Mouse (Mus musculus) regulatory T cell (primary cell): ENCODE data around the gene Spata21.

Experiments
- in situ Hi-C: fragments of 300-600 bp; cut with MboI, MseI; formaldehyde crosslinking; loops from one replicate; pipeline ENCODE4 v1.15.1; 2025; ENCODE audit warnings: high pct_unique_total_duplicates

Spata21 gene

DNA sequence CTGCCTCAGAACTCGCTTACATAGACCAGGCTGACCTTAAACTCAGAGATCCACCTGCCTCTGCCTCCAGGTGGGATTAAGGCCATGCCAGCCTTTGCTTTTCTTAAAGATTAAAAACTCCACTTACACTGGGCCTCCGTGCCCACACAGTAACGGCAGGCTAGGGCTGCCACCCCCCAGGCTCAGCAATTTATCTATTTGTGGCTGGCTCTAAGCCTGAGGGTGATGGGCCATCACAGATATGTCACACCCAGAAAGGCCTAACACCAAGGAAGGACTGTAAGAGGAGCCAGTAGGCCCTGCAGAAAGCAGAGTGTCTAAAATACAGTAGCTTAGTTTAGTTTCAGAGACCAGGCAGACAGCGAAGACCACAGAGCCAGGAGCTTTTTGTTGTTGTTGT, 14.0 kb upstream of the Spata21 start:
- in situ Hi-C loops, result no loop called here

DNA sequence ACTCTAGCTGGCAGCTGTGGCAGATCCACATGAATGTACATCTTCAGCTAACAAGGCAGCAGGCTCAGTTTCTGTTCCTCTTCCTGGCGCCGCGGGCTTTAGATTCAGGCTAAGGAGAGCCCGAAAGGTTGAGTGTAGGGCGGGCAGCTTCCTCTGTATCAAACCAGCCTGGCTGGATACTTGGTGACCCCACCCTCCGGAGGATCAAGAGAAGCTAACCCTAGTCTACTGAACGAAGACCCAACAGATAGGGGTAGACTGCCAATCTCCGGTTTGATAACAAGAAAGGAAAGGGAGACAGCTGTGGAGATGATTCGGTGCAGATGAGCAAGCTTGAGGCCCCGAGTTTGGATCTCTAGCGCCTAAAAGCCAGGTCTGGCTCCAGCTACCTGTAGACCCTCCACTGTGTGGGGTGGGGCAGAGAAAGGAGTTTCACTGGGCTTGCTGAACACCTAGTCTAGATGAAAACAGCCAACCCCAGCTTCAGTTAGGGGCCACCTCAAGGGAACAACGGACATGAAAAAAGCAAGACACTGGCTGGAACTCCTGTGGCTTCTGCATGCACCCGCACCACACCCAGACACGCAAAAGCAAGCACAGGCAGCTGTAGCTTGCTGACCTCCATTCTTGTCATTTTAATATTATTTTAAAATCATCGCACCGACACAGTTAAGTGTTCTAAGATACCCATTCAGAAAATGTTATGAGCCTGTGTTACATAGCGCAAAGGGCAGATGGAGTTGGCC, 11.2 kb upstream of the Spata21 start:
- in situ Hi-C loops, result no loop called here

DNA sequence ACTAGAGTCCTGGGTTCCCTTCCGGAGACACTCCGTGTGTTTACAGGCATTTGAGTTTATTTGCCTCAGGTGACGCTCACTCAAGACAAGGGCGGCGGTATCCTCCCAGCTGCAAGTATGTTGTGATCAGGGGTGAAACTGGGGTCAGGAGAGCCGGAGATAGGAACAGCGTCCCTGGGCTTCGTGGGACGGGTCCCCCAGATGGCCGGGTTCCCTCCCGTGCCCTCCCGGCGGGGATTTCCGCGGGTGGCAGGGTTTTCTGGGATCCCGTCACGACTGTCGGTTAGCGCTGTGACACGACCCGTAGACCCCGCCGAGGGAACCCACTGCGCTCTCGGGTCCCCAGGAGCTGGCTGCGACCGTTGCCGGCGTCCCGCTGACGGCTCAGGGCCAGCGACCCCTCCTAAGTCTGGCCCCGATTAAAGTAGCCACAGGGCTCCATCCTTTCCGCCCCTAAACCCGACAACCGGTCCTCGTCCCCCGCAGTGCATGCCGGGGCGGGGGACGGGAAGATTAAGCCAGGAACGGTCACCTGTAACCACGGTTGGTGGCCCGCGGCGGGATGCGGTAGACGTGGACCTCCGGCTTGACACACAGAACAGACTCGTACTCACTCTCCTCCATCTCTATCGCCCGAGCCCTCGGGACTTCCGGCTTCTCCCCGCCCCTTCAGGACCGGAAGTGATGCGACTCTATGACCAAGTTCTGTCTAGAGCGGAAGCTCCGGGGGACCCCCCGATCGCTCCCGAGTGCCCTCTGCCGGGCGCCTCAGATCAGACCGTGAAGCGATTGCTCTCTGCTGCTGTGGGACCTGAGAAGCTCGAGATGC, 10.2 kb upstream of the Spata21 start, which contains the start of gene Necap2:
Gene Necap2, minus strand, starts transcription at position 677 of the 829 bp plus-strand sequence.
- in situ Hi-C loops, result no loop called here

DNA sequence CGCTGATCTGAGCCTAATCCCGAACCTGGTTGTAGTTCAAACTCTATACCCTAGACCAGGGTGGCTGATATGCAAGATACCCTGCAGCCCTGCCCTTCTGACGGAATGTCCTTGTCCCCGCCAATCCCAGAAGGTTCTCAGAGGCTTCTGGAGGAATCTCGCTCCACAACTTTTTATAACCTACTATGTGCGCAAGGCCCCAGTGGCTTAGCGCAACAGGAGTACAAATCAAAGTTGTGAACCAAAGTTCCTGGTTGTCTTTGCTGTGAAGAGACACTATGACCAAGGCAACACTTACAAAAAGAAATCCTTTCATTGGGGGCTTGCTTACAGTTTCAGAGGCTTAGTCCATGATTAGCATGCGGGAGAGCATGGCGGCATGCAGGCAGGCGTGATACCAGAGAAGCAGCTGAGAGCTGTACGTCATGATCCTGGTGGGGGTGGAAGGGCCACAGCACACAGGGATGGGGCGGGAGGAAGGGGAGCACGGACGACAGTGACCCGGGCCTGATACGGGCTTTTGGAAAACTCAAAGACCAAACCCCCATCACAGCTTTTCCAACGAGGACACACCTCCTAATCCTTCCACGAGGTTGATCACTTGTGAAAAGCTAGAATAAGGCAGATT, 9.5 kb upstream of the Spata21 start:
- in situ Hi-C loops, result no loop called here

DNA sequence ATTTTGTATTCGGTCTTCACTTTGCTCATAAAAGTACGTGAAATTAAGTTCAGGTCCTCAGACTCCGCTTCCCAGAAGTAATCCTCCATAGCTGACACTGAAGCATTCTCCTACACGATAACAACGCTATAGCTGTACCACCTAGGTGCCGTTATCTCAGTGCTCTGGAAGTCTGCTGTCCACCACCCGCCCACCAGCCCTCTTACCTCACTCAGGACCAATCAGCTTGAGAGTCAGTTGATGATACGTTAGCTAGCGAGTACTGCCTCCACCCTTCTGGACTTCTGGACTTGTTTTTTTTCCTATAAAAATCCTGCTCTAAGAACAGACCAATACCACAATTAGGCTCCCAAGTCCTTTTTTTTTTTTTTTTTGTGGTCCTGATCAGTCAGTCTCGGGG, 1.3 kb upstream of the Spata21 start:
- in situ Hi-C loops, result loop anchor here (5.0 kb wide), 1 partner anchor 45 kb away; no protein-coding TSS in a partner anchor

DNA sequence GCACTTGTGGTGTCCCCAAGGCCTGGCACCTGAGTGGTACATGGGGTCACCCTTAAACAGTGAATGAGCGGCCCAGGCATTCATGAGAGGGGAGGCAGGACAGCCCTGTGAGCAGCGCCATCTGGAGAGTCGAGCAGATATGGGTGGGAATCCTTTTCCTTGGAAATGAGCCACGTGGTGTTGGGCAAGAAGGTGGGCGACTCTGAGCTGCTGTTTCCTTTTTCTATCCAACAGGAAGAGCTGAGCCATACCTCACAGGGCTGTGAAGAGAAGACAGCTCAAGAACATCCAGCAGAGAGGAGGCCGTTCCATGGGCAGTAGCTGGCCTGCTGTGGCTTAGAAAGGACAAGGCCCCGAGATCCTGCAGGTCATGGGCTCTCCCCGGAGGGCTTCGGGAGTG, 581 bp downstream of the Spata21 start:
- in situ Hi-C loops, result loop anchor here (5.0 kb wide), 1 partner anchor 44 kb away; no protein-coding TSS in a partner anchor

DNA sequence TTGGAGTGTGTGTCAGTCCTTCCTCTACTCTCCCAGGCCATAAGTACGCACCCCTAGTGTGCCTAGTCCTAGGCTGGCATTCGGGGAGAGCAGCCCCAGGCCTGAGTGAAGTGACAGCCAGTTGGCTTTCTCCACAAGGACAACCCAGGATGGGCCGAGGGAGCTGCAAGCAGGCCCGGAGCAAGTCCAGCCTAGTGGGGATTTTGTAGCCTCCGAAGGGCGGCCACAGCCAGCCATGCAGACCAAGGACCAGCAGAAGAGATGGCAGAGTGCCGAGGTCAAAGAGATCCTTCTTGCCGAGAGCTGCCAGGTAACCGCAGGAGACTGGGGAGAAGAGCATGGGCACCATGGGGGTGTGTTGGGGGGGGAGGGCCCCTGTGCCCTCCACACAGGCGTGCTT, 6.9 kb downstream of the Spata21 start:
- in situ Hi-C loops, result no loop called here

DNA sequence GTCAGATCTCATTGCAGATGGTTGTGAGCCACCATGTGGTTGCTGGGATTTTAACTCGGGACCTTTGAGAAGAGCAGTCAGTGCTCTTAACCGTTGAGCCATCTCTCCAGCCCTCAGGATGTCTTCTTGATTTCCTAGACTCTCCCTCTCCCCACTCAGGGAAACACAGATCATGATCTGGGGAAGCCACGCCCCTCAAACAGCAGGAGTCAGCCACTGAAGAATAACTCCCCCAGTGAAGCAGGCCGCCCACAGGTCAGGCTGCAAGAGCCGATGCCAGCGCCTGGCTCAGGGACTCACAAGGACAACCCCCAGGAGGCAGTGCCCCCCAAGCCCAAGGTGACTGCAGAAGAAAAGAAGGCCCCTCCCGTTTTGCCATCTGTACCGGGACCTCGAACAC, 8.6 kb downstream of the Spata21 start:
- in situ Hi-C loops, result no loop called here

DNA sequence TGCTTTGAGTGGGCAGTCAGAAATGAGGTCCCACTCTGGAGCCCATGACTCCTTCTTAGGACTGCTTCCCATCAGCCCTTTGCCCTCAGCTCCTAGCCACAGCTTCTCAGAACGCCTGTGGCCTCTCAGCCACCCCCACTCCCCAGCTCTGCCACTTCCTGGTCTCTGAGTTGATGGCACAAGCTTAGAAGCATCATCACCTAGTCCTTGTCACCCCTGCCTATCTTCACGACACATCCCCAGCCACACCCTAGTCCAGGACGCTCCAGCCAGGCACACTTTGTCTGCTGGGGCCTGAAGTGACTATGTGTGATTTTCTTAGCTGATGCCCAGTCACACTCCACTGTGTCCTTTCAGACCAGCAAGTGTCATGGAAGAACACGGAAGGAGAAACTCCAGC, 10.8 kb downstream of the Spata21 start:
- in situ Hi-C loops, result no loop called here

DNA sequence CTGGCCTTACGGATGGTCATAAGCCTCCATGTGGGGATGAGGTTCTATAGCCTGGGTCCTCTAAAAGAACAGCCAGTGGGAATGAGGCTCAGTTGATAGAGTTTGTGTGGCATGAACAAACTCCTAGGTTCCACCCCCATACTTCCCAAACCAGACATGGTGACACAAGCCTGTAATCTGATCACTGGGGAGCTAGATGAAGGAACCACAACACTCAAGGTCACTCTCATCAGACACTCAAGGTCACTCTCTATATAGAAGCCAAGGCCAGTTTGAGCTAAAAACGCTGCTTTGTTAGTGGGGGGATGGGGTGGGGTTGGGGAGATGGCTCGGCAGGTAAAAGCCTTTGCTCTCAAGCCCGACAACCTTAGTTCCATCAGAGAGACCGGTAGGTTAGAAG, 11.8 kb downstream of the Spata21 start:
- in situ Hi-C loops, result loop anchor here (10.0 kb wide), 1 partner anchor 735 kb away; no protein-coding TSS in a partner anchor

DNA sequence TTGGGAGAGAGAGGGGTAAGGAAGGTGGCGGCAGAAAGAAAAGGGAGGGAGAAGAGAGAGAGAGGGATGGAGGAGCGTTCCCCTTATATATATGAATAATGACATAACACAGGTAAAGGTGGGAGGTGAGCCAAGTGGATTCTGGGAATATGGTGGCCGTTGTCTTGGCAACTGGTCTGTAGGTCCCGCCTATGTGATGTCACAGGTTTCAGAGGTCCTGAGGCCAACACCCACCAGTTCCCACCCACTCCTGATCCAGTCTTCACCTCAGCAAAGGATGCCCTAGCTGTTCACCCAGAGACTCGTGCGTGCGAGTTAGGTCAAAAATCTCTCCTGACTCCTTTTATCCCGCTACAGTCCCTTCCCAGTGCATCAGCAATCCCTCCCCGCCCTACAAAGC, 13.2 kb downstream of the Spata21 start:
- in situ Hi-C loops, result loop anchor here (10.0 kb wide), 1 partner anchor 736 kb away; no protein-coding TSS in a partner anchor

DNA sequence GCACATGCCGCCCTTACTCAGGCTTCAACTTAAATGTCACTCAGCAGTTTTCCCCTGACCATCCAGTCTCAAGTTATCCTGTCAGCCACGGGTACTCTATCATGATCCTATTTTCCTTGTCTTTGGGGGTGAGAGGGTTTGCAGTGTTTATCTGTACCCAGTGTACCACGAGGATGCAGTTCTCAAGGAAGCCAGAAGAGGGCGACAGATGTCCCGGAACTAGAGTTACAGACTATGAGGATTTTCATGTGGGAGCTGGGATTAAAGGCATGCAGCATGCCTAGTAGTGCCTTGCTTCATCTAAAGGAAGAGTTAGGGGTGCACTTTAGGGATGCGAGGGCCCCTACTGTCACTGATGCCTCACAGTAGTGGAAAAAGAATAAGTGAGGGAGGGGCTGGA, 13.7 kb downstream of the Spata21 start:
- in situ Hi-C loops, result loop anchor here (10.0 kb wide), 1 partner anchor 737 kb away; no protein-coding TSS in a partner anchor

DNA sequence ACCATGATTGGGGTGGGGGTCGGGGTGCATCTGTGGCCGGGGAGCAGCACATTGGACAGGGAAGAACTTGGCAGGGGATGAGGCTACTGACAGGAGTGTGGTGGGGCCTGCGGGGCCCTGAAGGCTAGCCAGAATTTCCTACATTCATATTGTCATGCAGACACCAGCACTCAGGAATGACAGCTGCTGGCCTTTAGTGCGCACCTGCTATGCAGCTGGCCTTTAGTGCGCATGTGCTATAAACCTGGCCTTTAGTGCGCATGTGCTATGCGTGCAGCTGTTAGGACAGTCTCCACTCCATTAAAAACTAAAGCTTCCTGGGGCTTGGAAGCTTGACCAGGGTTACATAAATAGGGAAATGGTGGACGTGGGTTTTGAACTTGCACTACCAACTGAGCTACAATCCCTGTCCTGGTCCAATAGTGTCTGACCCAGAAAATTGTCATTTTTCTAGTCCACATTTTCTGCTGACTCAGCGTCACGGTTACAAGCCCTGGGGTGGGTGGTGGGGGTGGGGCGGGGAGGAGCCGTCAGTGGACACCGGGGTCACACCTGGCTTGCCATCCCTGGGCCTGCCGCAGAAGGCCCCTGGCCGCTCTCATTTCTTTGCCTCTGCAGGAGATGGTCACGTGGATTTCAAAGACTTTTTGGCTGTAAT, 18.5 kb downstream of the Spata21 start:
- in situ Hi-C loops, result loop anchor here (10.0 kb wide), 1 partner anchor 742 kb away; no protein-coding TSS in a partner anchor

DNA sequence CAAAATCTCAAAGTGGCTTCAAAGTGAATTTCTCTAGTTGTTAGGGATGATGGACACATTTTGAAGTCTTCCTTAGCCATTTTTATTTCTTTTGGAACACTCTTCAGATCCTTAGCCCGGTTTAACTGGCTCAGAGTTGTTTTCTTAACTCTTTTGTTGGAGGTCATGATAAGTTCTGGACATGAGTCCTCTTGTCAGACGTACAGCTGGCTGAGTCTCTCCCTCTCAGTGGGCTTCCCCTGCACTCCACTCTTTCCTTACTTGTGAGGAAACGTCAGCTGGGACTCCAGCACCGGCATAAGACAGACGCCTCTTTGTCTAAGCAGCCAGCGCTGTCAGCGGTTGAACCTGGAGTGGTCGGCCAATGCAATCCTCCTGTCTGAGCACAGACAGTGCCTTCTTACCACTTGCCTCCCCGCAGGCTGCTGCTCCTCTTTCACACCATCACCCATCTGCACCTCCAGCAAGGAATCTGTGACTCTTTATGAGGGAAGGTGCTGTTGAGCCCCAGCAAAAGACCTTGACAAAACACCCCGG, 20.1 kb downstream of the Spata21 start:
- in situ Hi-C loops, result loop anchor here (10.0 kb wide), 1 partner anchor 743 kb away; no protein-coding TSS in a partner anchor

DNA sequence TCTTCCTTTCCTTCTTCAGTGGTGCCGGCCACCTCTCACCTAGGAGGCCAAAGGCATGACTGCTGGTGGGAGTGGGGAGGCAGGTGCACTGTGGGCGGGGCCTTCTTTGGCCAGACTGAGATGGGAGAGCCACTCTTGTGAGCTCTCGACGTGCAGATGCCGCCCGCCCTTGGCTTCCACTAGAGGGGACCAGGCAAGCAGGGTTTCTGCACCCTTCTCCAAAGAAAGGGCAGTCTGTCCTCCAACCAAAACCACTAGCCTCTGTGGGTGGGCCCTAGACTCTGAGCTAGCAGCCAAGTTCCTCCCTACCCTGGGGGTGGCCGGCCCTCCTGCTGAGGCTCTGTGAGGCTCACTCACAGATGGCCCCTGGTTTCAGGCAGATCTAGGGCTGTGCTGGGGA, 25.7 kb downstream of the Spata21 start:
- in situ Hi-C loops, result no loop called here

DNA sequence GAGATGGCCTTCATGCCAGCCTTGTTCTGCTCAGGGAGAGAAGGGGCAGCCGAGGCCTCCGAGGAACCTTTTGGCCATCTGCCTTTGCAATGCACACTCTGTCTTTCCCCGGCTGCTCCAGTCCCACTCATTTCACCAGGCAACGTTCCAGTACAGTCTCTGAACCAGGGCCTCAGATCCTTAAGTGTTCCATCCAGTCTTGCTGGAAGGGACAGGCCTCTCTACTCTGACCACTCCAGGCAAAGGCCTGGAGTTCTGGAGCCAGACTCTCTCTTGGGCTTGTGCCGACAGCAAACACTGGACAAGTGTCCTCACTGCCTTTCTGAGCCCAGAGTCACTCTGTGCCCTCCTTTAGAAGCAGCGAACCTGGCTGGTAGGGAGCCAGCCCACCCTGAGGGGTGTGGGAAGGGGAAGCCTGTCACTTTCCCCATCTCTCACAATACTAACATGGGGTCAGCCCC, 26.4 kb downstream of the Spata21 start:
- in situ Hi-C loops, result no loop called here

DNA sequence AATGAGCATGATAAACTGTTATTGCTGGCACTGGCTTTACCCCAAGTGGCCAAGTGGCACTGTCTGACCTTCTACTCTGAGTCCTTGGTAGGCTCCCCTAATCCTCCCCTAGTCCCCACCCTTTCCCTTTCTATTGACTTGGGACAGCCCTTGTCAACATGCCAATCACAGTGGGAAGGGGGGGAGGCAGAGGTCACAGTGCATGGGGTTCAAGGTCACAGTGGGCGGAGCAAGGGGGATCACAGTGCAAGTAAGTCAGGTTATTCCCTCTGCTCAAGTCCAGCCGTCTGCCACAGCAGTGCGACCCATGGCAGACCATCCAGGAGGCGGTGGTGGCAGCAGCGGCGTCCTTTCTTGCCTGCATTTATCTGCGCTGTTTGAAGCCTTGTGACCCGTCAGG, 27.3 kb downstream of the Spata21 start:
- in situ Hi-C loops, result no loop called here

DNA sequence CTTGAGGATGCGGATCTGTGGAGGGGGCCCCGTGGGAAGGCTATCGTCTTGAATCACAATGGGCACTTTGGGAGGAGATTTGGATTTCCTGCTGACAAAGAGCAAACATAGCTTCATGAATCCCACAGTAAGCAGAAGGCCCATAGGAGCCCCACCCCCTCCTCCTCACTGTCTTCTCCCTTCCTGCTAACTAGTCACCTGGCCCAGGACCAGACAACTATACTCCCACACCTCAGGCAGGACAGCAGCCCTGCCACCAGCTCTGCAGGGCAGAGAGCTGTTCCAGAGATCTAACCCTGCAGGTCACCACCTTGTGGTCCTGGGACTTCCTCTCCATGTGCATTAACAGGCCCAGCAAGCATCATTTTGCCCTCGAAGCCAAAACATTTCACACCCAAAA, 30.6 kb downstream of the Spata21 start:
- in situ Hi-C loops, result no loop called here

DNA sequence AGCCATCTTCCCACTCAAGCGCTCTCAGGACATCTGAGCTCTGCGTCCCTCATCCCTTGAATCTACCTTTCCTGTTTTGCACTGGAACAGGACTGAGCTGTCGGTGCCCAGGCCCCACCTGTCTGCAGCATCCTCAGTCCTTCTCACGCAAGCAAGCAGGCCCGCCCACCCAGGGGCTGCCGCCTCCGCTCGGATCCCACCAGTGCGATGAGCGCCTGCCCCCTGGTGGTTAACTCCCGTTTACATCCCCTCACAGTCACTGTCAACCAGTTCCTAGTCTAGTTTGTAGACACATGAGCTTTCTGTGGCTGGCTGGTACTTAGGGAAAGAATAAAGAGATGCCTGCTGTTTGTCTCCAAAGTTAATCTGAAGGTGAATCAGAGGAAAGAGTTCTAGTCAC, 32.6 kb downstream of the Spata21 start:
- in situ Hi-C loops, result no loop called here

DNA sequence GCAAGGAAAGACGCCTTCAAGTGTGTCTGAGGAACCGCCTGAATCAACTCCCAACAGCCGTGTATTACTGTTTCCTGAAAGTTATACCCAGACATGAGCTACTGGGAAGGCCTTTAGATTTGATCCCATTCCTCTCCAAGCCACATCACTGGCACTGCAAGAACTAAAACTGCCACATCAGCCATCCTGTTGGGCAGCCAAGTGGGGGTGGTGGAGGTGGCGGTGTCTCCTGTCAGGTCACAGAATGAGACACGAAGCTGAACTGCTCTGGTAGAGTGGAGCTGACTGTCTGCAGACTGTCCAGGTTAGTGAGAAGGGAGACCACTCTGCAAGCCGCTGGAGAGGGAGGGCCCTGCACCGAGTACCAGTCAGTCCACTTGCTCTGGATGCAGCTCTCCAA, 34.5 kb downstream of the Spata21 start:
- in situ Hi-C loops, result no loop called here

DNA sequence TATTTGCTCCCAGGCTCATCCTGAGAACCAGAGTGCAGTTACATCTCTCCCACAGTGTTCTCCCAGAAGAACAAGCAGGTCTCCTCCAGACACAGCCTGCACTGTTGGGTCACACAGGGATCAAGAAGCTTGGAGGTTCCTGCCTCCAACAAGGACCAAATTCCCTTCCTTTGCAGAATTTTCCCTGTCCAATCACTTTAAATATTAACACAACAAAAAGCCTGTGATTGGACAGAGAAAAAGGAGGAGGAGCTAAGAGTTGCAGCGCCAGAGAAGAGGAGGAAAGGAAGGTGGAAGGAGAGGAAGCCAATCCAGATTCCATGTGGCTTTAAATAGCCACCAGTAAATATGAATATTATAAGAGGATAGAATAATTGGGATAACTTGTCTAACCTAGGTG, 34.9 kb downstream of the Spata21 start:
- in situ Hi-C loops, result no loop called here
